Mouse (Mus musculus) heart, postnatal 4 days (tissue): ENCODE results near the gene Olfr1133. TPM values are rescaled to one million over a fixed set of nuclear protein-coding genes. Genes with fewer than 3 reads are reported as not detected.
"Not testable (repeated sequence)": the region's sequence is repeated elsewhere in the genome, so short reads cannot be mapped to it uniquely, and the experiment has no call there.

Experiments used
- DNase-seq: peaks from one replicate; pipeline ENCODE4 v3.0.0; 2021
- total RNA-seq, 2 experiments: library from RNA; stranded (reverse); gene quantifications; 2 replicates each; pipeline ENCODE4 v1.2.3; 2021

Gene Olfr1133
- not detected for total RNA-seq

- no peak for DNase-seq
Measured at GRCm38 (mm10) chr2:87647274-87647673, at the start of gene Olfr1133. Olfr1133 (minus strand) TSS chr2:87647374.

- no peak for DNase-seq
Measured at GRCm38 (mm10) chr2:87693847-87694246, 46.7 kb upstream of the Olfr1133 start, which contains the start of gene Olfr1136. Olfr1136 (minus strand) TSS chr2:87693947.

GRCm38 (mm10) chr2:87673564-87673963 lies 26.4 kb upstream of the Olfr1133 start, which contains the start of gene Olfr1135:
Olfr1135 (minus strand) TSS chr2:87673664.
- no peak for DNase-seq

DNA sequence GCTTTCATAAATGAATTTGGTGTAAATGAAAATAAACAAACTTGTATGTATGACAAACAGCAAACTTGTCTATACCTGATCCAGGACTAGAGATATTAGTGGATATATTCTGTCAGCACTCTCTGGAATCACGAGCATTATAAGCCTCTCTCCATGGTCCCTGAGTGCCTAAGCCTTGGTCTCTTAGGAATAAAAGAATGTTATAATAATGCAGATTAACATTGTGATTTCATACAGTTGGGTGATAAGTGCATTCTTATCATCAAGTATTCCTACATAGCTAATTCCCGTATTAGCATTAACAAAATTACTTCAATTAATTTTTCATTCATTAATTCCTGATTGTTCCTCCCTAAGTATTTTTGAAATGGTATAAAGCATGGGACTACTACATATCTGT lies 11.2 kb upstream of the Olfr1133 start, which contains the start of gene Olfr1134:
Gene Olfr1134 (minus strand): TSS at position 101 of the 400 bp plus-strand sequence.
- DNase-seq, result no peak

- no peak for DNase-seq
Measured at GRCm38 (mm10) chr2:87642441-87642840, 4.7 kb downstream of the Olfr1133 start.

- no peak for DNase-seq
Measured at GRCm38 (mm10) chr2:87637435-87637834, 9.7 kb downstream of the Olfr1133 start, which contains the start of gene Olfr1132. Olfr1132 (minus strand) TSS chr2:87637535.

GRCm38 (mm10) chr2:87626804-87627203 lies 20.4 kb downstream of the Olfr1133 start, which contains the start of gene Olfr1131:
Olfr1131 (plus strand) TSS chr2:87627104.
- no peak for DNase-seq

GRCm38 (mm10) chr2:87605912-87606311 lies 41.3 kb downstream of the Olfr1133 start, which contains the start of gene Olfr1130:
Olfr1130 (plus strand) TSS chr2:87606212.
- not testable (repeated sequence) for DNase-seq

Other genes starting within 250 kb of the Olfr1133 start
- gene Olfr1123, start 230.7 kb downstream of the Olfr1133 start, total RNA-seq, result not detected
- gene Olfr1124, start 217.1 kb downstream of the Olfr1133 start, total RNA-seq, result not detected
- not detected for gene Olfr1126, start 193.4 kb downstream of the Olfr1133 start, total RNA-seq
- not detected for gene Pramel7, start 150.3 kb downstream of the Olfr1133 start, total RNA-seq
- not detected for gene Pramel6, start 140.8 kb downstream of the Olfr1133 start, total RNA-seq
- gene Olfr153, start 115.6 kb downstream of the Olfr1133 start, total RNA-seq, result not detected
- gene Olfr1128, start 101.8 kb downstream of the Olfr1133 start, total RNA-seq, result not detected
- gene Olfr1129, start 73.5 kb downstream of the Olfr1133 start, total RNA-seq, result not detected
- gene Olfr1130, start 41.2 kb downstream of the Olfr1133 start, total RNA-seq, result not detected
- gene Olfr1131, start 20.3 kb downstream of the Olfr1133 start, total RNA-seq, result not detected
- not detected for gene Olfr1132, start 9.8 kb downstream of the Olfr1133 start, total RNA-seq
- gene Olfr1134, start 11.1 kb upstream of the Olfr1133 start, total RNA-seq, result not detected
- gene Olfr1135, start 26.3 kb upstream of the Olfr1133 start, total RNA-seq, result not detected
- gene Olfr1136, start 46.6 kb upstream of the Olfr1133 start, total RNA-seq, result not detected
- not detected for gene Olfr1137, start 65.8 kb upstream of the Olfr1133 start, total RNA-seq
- not detected for gene Olfr1138, start 92.6 kb upstream of the Olfr1133 start, total RNA-seq
- not detected for gene Olfr1140, start 96.4 kb upstream of the Olfr1133 start, total RNA-seq
- not detected for gene Olfr1141, start 106.6 kb upstream of the Olfr1133 start, total RNA-seq
- not detected for gene Olfr152, start 132.1 kb upstream of the Olfr1133 start, total RNA-seq
- gene Olfr1143, start 153.2 kb upstream of the Olfr1133 start, total RNA-seq, result not detected
- not detected for gene Olfr1145, start 162.4 kb upstream of the Olfr1133 start, total RNA-seq
- gene Olfr1148, start 183.2 kb upstream of the Olfr1133 start, total RNA-seq, result not detected
- not detected for gene Olfr1150-ps1, start 196.6 kb upstream of the Olfr1133 start, total RNA-seq
- gene Olfr1151, start 208.5 kb upstream of the Olfr1133 start, total RNA-seq, result not detected
- gene Olfr1152, start 219.1 kb upstream of the Olfr1133 start, total RNA-seq, result not detected
- gene Olfr1153, start 247.6 kb upstream of the Olfr1133 start, total RNA-seq, result not detected